Mouse (Mus musculus) C2C12 (cell line): ENCODE results near the gene Ptgfr. TPM values are rescaled to one million over a fixed set of nuclear protein-coding genes. Genes with fewer than 3 reads are reported as not detected.

Source experiments
- H3K27me3 ChIP-seq: one replicate; pipeline ENCODE4 v1.6.1; 2011; ENCODE audit not compliant: control insufficient read depth, insufficient read depth, insufficient read length
- H3K36me3 ChIP-seq: one replicate; pipeline ENCODE4 v1.6.1; 2011; ENCODE audit not compliant: control insufficient read depth, insufficient read depth
- H3K4me3 ChIP-seq: one replicate; pipeline ENCODE4 v1.5.1; 2011; ENCODE audit warnings: mild to moderate bottlenecking, control low read depth; ENCODE audit not compliant: poor library complexity, insufficient read depth, severe bottlenecking
- H3K79me2 ChIP-seq: one replicate; pipeline ENCODE4 v1.6.1; 2011; ENCODE audit not compliant: control insufficient read depth, insufficient read depth
- H3K79me3 ChIP-seq: one replicate; pipeline ENCODE4 v1.6.1; 2011; ENCODE audit warnings: low read depth, control low read depth
- H3ac ChIP-seq: one replicate; pipeline ENCODE3; 2011; ENCODE audit warnings: low read depth; ENCODE audit not compliant: control insufficient read depth, insufficient read length
- CEBPB ChIP-seq: IDR thresholded peaks from one replicate; pipeline ENCODE4 v1.6.1; 2011; ENCODE audit warnings: low read depth, mild to moderate bottlenecking, control low read depth, moderate library complexity
- CTCF ChIP-seq: IDR thresholded peaks from one replicate; pipeline ENCODE4 v1.5.1; 2011; ENCODE audit not compliant: control insufficient read depth, insufficient read depth, insufficient read length
- FOSL1 ChIP-seq: IDR thresholded peaks from one replicate; pipeline ENCODE4 v1.8.0; 2011; ENCODE audit warnings: mild to moderate bottlenecking, low read length; ENCODE audit not compliant: poor library complexity, insufficient read depth, severe bottlenecking
- MAX ChIP-seq: IDR thresholded peaks from one replicate; pipeline ENCODE4 v1.6.1; 2011; ENCODE audit warnings: mild to moderate bottlenecking, control low read depth
- MYOD1 ChIP-seq: IDR thresholded peaks from one replicate; pipeline ENCODE4 v1.6.1; 2011; ENCODE audit warnings: low read depth; ENCODE audit not compliant: control insufficient read depth, insufficient read length
- MYOG ChIP-seq: IDR thresholded peaks from one replicate; pipeline ENCODE4 v1.6.1; 2011; ENCODE audit not compliant: control insufficient read depth, insufficient read length; ENCODE audit errors: extremely low read depth
- USF1 ChIP-seq: IDR thresholded peaks from one replicate; pipeline ENCODE4 v1.6.1; 2011; ENCODE audit warnings: low read depth, mild to moderate bottlenecking, control low read depth, moderate library complexity
- long read RNA-seq, 2 experiments: library from polyadenylated mRNA; unstranded; transcript quantifications; one replicate each; pipeline ENCODE4 v2.0.0; 2019 to 2020
- polyA plus RNA-seq: library from polyadenylated mRNA; unstranded; fragments of >200 nt; fragmentation: generic; extraction: Trizol; gene quantifications from one replicate; pipeline ENCODE4 v1.2.1, GENCODE M21; 2012; ENCODE audit warnings: missing spikeins

The Ptgfr gene
- 0.07 TPM for polyA plus RNA-seq
- long read RNA-seq, experiment 1, full-length matches to known transcripts = 1 of 2 reads
- long read RNA-seq, experiment 1, partial matches to known transcripts = 0 of 2 reads
- long read RNA-seq, experiment 1, other reads (novel, unspliced or antisense) = 1 of 2 reads
- long read RNA-seq, experiment 2 = 0 reads

GRCm38 (mm10) chr3:151836871-151837680, at the start of gene Ptgfr:
TSS of gene Ptgfr (minus strand) at chr3:151837630.
- H3K27me3 ChIP-seq = peaks cover 6% of the 10 kb centered on the region
- H3K4me3 ChIP-seq = no peak within 1 kb of the TSS
- no peaks in the 10 kb centered on the region for H3K36me3 ChIP-seq
- no peaks in the 10 kb centered on the region for H3K79me2 ChIP-seq
- peak within 1 kb of the TSS; percentile 26 for H3ac ChIP-seq
- TF ChIP-seq CTCF (no peak), MYOD1 (no peak), MYOG (no peak)
- no peaks in the 10 kb centered on the region for H3K79me3 ChIP-seq

- Histone ChIP-seq H3K27me3 (no peaks in the 10 kb centered on the region), H3K4me3 (no peak overlapping the region), H3K36me3 (no peaks in the 10 kb centered on the region), H3K79me3 (no peaks in the 10 kb centered on the region), H3K79me2 (no peaks in the 10 kb centered on the region), H3ac (no peak overlapping the region)
- TF ChIP-seq USF1 (no peak), MAX (no peak), MYOG (no peak), CTCF (no peak), MYOD1 (no peak)
These were observed 46.5 kb upstream of the Ptgfr start for GRCm38 (mm10) chr3:151883881-151884280.

GRCm38 (mm10) chr3:151879981-151880380, 42.6 kb upstream of the Ptgfr start:
- Histone ChIP-seq H3K79me3 (no peaks in the 10 kb centered on the region), H3K4me3 (no peak overlapping the region), H3K36me3 (no peaks in the 10 kb centered on the region), H3K79me2 (no peaks in the 10 kb centered on the region), H3K27me3 (no peaks in the 10 kb centered on the region), H3ac (no peak overlapping the region)
- TF ChIP-seq MAX = no peak
- no peak for TF ChIP-seq MYOG
- no peak for TF ChIP-seq USF1
- no peak for TF ChIP-seq CTCF
- TF ChIP-seq CEBPB = no peak
- TF ChIP-seq FOSL1 = no peak
- no peak for TF ChIP-seq MYOD1

GRCm38 (mm10) chr3:151868970-151869369, 31.5 kb upstream of the Ptgfr start:
- Histone ChIP-seq H3K4me3 (no peak overlapping the region), H3K27me3 (no peaks in the 10 kb centered on the region), H3K79me3 (no peaks in the 10 kb centered on the region), H3ac (no peak overlapping the region), H3K79me2 (no peaks in the 10 kb centered on the region), H3K36me3 (no peaks in the 10 kb centered on the region)
- no peak for TF ChIP-seq FOSL1

GRCm38 (mm10) chr3:151851344-151851743, 13.9 kb upstream of the Ptgfr start:
- Histone ChIP-seq H3K79me3 (no peaks in the 10 kb centered on the region), H3K79me2 (no peaks in the 10 kb centered on the region), H3K36me3 (no peaks in the 10 kb centered on the region), H3ac (no peak overlapping the region), H3K4me3 (no peak overlapping the region), H3K27me3 (no peaks in the 10 kb centered on the region)
- no peak for TF ChIP-seq MYOD1
- no peak for TF ChIP-seq CTCF
- TF ChIP-seq FOSL1 = no peak

- no peak for TF ChIP-seq FOSL1
- no peak for TF ChIP-seq USF1
- no peak for TF ChIP-seq CTCF
- no peak for TF ChIP-seq CEBPB
- no peak for TF ChIP-seq MAX
- no peak for TF ChIP-seq MYOD1
- no peak for TF ChIP-seq MYOG
- Histone ChIP-seq H3K79me3 (no peaks in the 10 kb centered on the region), H3ac (no peak overlapping the region), H3K36me3 (no peaks in the 10 kb centered on the region), H3K79me2 (no peaks in the 10 kb centered on the region), H3K27me3 (no peaks in the 10 kb centered on the region), H3K4me3 (no peak overlapping the region)
These were observed 13.2 kb upstream of the Ptgfr start for GRCm38 (mm10) chr3:151850621-151851020.
